ENCODE assay signal across 8 mouse cellular contexts in the genomic region with DNA sequence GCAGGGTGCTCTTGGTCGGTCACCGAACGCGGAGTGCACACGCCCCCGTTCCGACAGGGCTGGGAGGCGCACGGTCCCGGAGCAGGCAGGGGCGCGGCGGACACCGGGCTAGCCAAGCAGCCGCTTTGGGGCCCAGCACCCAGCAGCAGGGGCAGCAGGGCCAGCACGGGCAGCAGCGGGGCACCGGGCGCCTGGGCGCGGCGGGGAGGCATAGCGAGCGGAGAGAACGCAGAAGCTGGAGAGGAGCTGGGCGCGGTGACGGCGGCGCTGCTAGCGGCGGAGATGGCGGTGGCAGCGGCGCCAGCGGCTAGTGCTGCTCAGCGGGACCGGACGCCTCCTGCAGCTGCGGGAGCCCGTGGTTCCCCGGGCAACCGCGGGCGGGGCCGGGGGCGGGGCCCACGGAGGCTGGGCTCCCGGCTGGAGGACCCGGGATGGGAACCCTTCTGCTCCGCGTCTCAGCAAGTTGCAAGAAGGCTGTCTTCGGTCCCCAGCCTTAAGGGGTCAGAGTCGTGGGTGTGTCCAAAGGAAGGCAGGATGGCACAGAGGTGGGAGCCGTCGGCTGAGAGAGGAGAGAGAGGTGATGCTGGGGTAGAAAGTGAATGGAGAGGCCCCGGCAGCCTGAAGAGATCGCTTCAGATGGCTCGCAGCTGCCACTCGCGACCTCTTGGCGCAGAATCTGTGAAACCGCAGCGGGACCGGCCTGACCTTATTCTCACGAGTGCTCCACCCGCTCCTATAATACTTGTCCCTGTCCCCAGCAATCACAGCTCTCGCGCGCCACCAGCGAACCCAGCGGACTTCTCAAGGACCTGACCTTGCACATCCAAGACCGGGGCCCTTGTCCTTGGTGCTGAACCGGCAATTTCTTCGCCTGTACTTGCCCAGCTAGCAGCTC. TPM values are rescaled to one million over a fixed set of nuclear protein-coding genes. Genes with fewer than 3 reads are reported as not detected.
DNase-seq lines count a peak whose midpoint lies in the region; ATAC-seq lines count a peak whose summit lies in the region.

A gene (minus strand): TSS at position 705 of the 895 bp plus-strand sequence.

- peak; percentile 33 for DNase-seq in 416B (ENCODE audit: low read depth)
- peak; percentile 30 for DNase-seq in c-Kit-positive CD71-positive TER-119-negative erythroid progenitor cells, embryonic 14.5 days (ENCODE audit: low read depth)
- DNase-seq in kidney, postnatal 10 days: peak; percentile 92
- peak; percentile 18 to 25 for DNase-seq in natural killer cell, adult 2 months (ENCODE audit: low spot score in 2 of 2)
- DNase-seq in telencephalon, adult 2 months (ENCODE audit: low read depth, low spot score): peak; percentile 33

- peak within 1 kb of the TSS; percentile 91 for H3K4me2 ChIP-seq in forebrain, embryonic 12.5 days
- H3K4me2 ChIP-seq in heart, embryonic 15.5 days: peak within 1 kb of the TSS; percentile 76
- peak within 1 kb of the TSS; percentile 66 for H3K4me2 ChIP-seq in liver, embryonic 12.5 days

- no peaks in the 10 kb centered on the region for H3K9me3 ChIP-seq in forebrain, embryonic 12.5 days
- no peaks in the 10 kb centered on the region for H3K9me3 ChIP-seq in heart, embryonic 15.5 days (replicated peaks)
- H3K9me3 ChIP-seq in liver, embryonic 12.5 days (replicated peaks): no peaks in the 10 kb centered on the region

- H3K27me3 ChIP-seq in forebrain, embryonic 12.5 days: peaks cover 13% of the 10 kb centered on the region; the same call in 1 of the 2 replicates
- H3K27me3 ChIP-seq in heart, embryonic 15.5 days: peaks cover 41% of the 10 kb centered on the region
- H3K27me3 ChIP-seq in liver, embryonic 12.5 days (replicated peaks): peaks cover 37% of the 10 kb centered on the region

- peaks cover 20% of the 10 kb centered on the region for H3K4me1 ChIP-seq in forebrain, embryonic 12.5 days
- H3K4me1 ChIP-seq in heart, embryonic 15.5 days (replicated peaks): peaks cover 9% of the 10 kb centered on the region
- no peaks in the 10 kb centered on the region for H3K4me1 ChIP-seq in liver, embryonic 12.5 days

- WGBS in forebrain, embryonic 12.5 days: under 1% methylated on average over 68 of the region's 75 CpGs
- WGBS in heart, embryonic 15.5 days: 1% methylated on average over 74 of the region's 75 CpGs
- WGBS in liver, embryonic 12.5 days (ENCODE audit: insufficient replicate concordance): 2% methylated on average over 74 of the region's 75 CpGs

- no peaks in the 10 kb centered on the region for H3K36me3 ChIP-seq in forebrain, embryonic 12.5 days (replicated peaks)
- H3K36me3 ChIP-seq in heart, embryonic 15.5 days: no peaks in the 10 kb centered on the region
- no peaks in the 10 kb centered on the region for H3K36me3 ChIP-seq in liver, embryonic 12.5 days

- H3K27ac ChIP-seq in forebrain, embryonic 12.5 days: peak within 1 kb of the TSS; percentile 90
- H3K27ac ChIP-seq in heart, embryonic 15.5 days: no peak within 1 kb of the TSS
- H3K27ac ChIP-seq in liver, embryonic 12.5 days: no peak within 1 kb of the TSS

- ATAC-seq in forebrain, embryonic 12.5 days (ENCODE audit: low FRiP score): peak; percentile 92
- ATAC-seq in heart, embryonic 15.5 days (replicated peaks; ENCODE audit: insufficient number of reproducible peaks, insufficient read depth, low FRiP score, low read depth): peak; percentile 80
- ATAC-seq in liver, embryonic 12.5 days: peak; percentile 30; the same call in 1 of the 2 replicates

- H3K9ac ChIP-seq in forebrain, embryonic 12.5 days: peak within 1 kb of the TSS; percentile 73
- H3K9ac ChIP-seq in heart, embryonic 15.5 days: no peak within 1 kb of the TSS
- no peak within 1 kb of the TSS for H3K9ac ChIP-seq in liver, embryonic 12.5 days

- H3K4me3 ChIP-seq in forebrain, embryonic 12.5 days (replicated peaks): peak within 1 kb of the TSS; percentile 73
- peak within 1 kb of the TSS; percentile 46 for H3K4me3 ChIP-seq in heart, embryonic 15.5 days
- H3K4me3 ChIP-seq in liver, embryonic 12.5 days: peak within 1 kb of the TSS; percentile 44

RNA-seq across cellular contexts. Expression of the gene that starts here (rescaled TPM):
- polyA plus RNA-seq in forebrain, embryonic 12.5 days (2016; fragmentation: Nextera tagmentation; extraction: Ambion mirVana): 69.3 and 73.7 TPM in 2 replicates
- 0.67 and 1.3 TPM in 2 replicates for polyA plus RNA-seq in heart, embryonic 15.5 days (2015; fragmentation: Nextera tagmentation; extraction: Ambion mirVana)
- polyA plus RNA-seq in liver, embryonic 12.5 days (2016; fragmentation: Nextera tagmentation; extraction: Ambion mirVana): 0.06 and 0.08 TPM in 2 replicates

Comparison
In these comparisons a context has a peak if more than half of its experiments do, and no peak if none do; other contexts are left out.
1. RNA of the gene that starts here (polyA plus RNA-seq): 69.3 to 73.7 TPM in forebrain, embryonic 12.5 days; 0.67 to 1.3 TPM in heart, embryonic 15.5 days and 0.06 to 0.08 TPM in liver, embryonic 12.5 days; every median in the first group is over 10 times any median in the second.
2. Peak in ATAC-seq, H3K4me3 ChIP-seq and H3K4me2 ChIP-seq in liver, embryonic 12.5 days; RNA of the gene not detected or under 1 TPM.
3. DNase-seq: peak in every context shown above with its lines; median percentile 92 in kidney, postnatal 10 days; 33 in 416B; 33 in telencephalon, adult 2 months; 30 in c-Kit-positive CD71-positive TER-119-negative erythroid progenitor cells, embryonic 14.5 days; 22 in natural killer cell, adult 2 months.
4. ATAC-seq: peak in every context shown above with its lines; median percentile 92 in forebrain, embryonic 12.5 days; 80 in heart, embryonic 15.5 days; 30 in liver, embryonic 12.5 days.
5. Peak in every context shown above with its lines, with median percentiles within 50 percentile points of each other: H3K4me2 ChIP-seq and H3K4me3 ChIP-seq.